Mouse (Mus musculus): ENCODE data around the gene Rnf144b.

The Rnf144b gene

DNA sequence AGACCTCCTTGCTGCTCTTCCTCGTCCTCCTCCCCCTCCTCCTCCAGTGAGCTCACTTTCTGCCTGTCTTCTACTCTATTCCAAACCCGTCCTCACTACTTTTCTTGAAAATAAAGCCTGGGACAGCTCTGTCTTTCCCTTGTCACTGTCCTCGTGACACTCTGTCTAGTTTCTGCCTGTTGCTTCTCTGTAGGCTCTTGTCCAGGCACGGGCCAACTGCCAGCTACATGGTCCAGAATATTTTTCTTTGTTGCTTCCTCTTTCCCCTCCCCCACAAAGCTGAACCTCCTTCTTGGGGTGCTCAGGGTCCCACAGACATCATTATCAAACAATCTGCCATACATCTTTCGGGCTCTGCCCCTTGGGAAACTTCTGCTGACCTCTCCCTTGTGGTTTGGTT, 92.4 kb downstream of the Rnf144b start:
- no peak for ATAC-seq (ENCODE audit: insufficient number of reproducible peaks, low FRiP score, low TSS enrichment)

DNA sequence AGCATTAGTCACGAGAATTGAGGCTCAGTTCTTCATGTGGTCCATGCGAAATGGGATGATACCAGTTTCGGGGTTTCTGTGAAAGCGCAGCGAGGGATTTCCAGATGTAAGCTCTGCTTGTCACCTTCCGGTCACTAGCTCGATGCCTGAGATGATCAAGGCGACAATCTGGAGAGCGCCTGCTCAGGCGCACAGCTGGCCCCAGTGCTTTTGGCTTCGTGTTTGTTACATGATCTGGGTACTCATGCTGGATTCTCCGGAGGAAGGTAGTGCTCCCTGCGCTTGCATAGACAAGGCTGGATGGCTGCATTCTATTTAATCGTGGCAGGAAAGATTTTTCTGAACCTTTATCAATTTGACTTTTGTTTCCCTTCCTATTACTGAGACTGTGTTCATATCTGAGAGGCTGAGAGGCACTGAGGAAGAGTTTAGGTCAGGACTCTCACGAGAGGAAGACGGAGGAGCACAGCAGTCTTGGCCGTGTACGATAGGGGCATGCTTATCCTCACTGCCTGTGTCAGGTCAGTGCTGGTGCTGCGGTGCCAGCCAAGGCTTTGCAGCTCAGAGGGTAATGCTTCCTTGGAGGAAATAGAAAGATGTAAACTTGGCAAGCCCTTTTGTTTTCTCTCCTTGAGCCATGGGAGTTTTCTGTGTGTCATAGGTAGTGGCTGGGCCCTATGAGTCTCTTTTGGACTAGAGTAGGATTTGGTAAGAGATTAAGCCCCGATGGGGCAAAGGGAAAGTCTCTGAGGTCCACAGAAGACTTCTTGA, 93.5 kb downstream of the Rnf144b start:
- ATAC-seq (ENCODE audit: insufficient number of reproducible peaks, low FRiP score, low TSS enrichment), result no peak

DNA sequence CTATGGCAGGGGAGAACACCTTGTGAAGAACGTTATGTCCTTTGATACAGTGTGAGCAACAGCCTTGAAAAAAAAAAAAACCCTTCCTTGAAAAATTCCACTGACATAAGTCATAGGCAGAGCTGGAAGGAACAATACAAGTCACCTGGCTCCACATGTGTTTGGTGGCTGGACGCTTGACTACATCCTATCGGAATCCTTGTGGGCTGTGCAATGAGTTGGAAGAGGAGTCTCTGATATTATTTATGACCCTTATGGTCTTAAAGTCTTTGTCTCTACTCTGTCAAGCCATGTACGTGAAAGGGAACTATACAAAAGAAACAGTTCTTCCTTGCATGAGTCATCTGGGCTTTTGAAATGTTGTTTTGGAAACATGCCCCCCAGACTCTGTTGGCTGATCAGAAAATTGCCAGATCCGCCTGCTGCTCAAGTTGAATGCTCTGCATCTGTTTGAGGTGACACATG, 94.7 kb downstream of the Rnf144b start:
- no peak for ATAC-seq (ENCODE audit: insufficient number of reproducible peaks, low FRiP score, low TSS enrichment)

DNA sequence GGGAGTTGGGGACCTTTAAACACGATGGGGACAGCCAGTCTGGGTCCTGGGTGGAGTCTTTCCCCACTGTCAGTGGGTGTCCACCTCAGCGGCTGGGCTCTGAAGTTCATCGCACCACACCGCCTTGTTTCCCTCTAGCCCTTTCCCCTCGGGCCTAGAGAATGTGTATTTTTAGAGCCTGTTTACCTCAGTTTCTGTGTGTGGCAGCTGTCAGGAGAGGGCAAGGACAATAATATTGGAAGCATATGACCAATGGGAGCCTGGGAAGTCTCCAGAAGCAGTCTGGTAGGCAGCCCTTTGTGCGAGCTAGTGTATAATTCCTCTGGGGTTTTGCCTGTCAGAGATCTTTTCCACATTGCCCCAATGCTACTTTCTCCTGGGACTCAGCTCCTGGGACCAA, 95.9 kb downstream of the Rnf144b start:
- no peak for ATAC-seq (ENCODE audit: insufficient number of reproducible peaks, low FRiP score, low TSS enrichment)

DNA sequence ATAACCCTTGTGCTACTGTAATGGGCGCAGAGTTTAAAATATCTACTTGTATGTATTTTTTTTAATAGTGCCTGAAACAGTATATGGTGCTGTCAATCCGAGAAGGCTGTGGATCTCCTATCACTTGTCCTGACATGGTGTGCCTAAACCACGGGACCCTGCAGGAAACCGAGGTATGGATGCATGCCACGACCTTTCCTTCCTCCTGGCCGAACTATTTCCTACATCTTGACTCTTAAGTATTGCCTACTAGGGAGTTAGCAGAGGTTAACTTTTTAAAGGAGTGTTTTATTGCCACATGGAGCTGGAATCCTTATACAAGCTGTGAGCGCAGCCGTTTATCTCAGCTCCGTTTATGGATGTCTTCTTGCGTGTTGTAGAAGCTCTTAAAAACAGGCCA, 98.0 kb downstream of the Rnf144b start:
- ATAC-seq (ENCODE audit: insufficient number of reproducible peaks, low FRiP score, low TSS enrichment), result no peak

DNA sequence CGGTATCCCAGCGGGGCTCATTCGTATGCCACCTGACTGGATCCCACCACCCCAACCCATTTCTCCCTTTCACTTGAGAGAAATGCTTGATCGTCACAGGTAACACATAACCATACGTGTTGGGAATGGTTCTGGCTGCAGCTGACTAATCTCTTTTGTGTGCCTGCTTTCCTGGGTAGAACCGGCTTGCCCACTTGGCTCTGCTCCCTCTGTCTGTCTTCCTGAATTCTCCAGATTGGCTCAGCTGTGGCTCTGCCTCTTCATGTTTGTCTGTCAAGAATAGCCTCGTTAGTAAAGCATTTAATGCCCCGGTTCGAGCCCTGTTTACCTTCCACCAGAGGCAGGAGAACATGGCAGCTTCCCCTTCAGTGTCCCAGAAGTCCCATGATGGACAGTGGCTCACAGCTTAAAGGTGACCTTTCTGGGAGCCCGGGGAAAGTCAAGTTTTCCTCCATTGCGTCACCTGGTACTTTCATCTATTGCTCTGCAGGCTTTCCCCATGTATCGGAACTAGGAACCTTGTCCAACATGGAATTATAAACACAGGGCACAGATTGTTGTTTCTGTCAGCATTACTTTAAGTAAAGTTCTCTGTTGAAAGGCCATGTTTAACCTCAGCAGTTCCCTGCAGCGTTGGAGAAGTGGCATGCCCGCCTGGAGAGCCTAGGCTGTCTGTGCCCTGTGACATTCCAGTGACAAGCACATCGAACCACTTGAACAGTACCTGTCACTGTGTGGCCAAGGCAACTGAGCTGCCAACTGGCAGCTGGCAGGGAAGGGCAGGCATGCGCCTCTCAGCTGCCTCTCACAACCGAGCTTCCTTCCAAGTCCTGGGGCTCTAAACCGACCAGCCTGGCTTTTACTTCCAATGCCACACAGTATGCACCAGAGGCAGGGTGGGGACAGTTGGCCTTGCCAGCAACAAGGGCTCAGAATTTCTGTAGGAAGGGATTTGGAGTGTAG, 101.4 kb downstream of the Rnf144b start:
- 0 out of 2 replicates have a peak, but pooled peaks have one; percentile 51 for ATAC-seq (ENCODE audit: insufficient number of reproducible peaks, low FRiP score, low TSS enrichment)

DNA sequence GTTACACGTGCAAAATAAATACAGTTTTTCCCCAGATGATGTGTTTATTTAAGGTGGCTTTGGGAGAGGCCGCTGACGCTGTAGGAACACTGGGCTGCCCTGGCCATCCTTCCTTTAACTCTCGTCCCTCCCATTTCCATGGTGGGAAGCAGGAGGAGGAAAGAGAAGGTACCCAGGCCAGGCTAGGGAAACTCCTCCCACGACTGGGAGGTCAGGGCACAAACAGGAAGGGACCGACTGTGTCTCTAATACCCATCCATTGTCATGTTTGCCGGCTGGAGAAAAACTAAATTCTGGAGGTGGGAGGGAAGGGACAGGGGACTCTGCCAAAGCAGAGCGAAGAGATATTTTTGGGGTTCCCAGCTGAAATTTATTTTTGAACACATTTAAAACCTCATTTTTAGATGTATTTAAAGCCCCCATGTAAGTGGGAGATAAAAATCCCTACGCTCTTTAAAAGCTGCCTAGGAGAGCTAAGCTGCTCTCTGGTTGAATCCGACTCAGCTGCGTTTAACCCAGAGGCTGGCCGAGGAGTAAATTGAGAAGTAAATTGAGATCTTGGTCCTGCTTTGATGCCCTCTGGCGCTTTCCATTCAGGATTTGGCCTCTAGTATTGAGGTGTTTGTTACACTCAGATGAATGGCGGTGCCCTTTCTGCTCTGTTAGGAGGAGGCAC, 102.3 kb downstream of the Rnf144b start:
- ATAC-seq (ENCODE audit: insufficient number of reproducible peaks, low FRiP score, low TSS enrichment), result no peak

DNA sequence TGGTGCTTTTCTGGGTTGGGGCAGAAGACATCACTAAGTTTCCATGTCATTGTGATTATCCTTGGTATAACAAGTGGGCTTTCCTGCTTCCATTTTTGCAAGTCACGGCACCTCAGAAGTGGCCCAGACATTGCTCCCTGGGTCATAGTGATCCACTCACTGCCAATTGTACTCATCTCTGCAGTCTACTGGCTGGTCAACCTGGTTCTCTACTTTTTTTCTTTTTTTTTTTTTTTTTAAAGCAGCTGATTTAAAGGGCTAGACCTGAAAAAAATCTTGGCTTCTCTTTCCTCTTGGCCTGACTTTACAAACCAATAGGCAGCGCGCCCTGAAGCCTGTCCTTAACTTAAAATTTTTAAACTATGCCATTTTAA, 102.9 kb downstream of the Rnf144b start:
- no peak for ATAC-seq (ENCODE audit: insufficient number of reproducible peaks, low FRiP score, low TSS enrichment)

DNA sequence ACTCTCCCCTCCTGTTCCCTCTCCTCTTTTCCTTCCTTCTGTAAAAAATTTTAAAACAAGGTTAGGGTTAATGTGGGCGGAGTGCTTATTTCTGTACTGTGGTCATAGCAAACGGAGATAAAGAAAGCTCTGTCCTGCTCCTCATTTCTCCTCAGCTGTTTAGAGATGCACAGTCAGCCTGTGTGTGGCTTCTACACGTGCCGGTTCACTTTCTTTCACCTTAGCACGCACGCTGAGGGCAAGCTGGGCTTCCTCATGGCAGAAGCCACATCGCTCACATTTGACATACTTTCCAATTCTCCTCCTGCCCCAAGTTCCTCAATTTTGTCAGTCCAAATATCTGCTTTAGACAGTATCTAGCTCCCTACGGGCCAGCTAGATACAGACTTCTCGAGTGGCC, 103.3 kb downstream of the Rnf144b start:
- ATAC-seq (ENCODE audit: insufficient number of reproducible peaks, low FRiP score, low TSS enrichment), result no peak

DNA sequence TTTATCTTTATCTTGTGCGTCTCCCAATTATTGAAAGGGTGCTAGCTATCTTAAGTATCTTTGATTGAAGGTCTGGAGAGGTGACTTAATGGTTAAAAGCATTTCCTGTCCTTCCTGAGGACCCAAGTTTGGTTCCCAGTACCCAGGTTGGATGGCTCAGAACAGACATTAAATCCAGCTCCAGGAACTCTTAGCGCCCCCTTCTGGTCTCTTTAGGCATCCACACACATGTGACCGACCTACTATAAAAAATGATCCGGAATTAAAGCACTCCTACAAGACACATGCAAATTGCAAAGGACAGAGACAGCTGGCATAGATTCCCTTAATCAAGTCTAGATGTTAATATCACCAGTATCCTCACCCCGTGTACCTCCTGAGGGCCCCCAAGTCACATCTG, 104.1 kb downstream of the Rnf144b start:
- no peak for ATAC-seq (ENCODE audit: insufficient number of reproducible peaks, low FRiP score, low TSS enrichment)

DNA sequence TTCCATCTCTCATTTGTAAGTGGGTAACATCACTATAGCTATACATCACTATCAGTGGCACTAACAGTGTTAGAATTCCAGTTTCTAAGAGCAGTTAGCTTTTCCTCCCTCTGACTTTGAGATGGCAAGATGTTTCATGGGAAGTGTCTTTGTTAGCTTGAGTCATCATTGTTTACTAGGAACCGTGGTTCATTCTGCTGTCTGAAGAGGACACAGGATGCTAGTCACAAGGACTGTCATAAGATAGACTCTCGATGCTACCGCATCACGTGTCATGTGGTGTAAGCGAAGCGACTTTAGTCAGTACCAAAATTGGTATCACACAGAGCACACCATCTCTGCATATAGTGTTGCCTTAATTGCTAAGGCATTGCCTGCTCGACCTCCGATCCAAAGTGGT, 105.7 kb downstream of the Rnf144b start:
- no peak for ATAC-seq (ENCODE audit: insufficient number of reproducible peaks, low FRiP score, low TSS enrichment)

DNA sequence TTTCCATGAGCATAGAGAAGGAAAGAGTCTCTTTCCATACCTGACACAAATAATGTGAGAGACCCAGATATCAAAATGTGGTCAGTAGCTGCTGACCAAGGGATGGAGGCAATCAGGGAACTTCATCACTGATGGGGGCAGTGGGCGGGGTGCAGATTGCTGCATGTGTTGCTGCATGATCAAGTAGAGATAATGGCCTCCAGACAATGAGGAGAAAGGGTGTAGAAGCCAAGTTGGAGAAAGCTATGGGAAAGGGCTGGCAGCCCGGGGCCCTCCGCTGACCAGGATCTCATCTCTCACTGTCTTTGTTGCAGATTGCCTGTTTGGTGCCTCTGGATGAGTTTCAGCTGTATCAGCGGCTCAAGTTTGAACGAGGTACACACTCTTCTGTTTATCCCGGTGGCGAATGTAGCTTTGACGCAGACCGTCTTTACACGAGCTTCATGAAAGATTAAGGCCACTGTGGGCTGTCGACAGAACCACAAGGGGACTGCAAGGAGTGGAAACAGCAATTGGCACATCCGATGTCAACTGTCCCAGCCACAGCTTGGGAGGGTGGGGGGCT, 106.3 kb downstream of the Rnf144b start:
- no peak for ATAC-seq (ENCODE audit: insufficient number of reproducible peaks, low FRiP score, low TSS enrichment)

DNA sequence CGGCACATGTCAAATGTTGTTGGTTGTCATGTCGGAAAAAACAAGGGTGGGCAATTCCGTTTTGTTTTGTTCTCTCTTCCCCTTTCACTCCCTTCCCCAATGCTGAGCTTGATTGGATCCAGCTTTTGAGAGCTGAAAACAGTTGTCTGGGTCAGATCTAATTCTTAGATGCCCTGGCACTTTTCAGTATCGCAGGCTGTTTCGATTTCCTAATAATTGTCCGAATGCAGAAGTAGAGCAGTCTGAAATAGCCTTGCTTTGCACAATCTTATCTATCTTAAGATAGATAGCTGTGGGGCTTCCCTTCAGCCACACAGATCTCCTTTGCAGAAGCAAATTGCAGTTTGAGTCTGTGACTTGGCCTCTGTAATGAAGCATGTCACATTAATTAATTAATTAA, 109.7 kb downstream of the Rnf144b start:
- no peak for ATAC-seq (ENCODE audit: insufficient number of reproducible peaks, low FRiP score, low TSS enrichment)

DNA sequence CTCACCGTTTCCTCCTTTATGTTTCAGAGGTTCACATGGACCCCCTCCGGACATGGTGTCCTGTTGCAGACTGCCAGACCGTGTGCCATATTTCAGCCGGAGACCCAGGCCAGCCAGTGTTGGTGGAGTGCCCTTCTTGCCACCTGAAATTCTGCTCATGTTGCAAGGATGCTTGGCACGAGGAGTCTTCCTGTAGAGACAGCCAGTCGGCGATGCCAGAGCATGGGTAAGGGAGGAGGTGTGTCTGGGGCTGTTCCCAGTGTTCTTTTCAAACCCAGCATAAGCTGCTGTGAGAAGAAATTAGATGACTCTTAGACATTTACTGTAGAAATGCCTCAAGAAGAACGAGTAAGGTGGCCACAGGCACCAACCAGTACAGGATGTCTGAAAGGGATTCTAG, 114.9 kb downstream of the Rnf144b start:
- no peak for ATAC-seq (ENCODE audit: insufficient number of reproducible peaks, low FRiP score, low TSS enrichment)

DNA sequence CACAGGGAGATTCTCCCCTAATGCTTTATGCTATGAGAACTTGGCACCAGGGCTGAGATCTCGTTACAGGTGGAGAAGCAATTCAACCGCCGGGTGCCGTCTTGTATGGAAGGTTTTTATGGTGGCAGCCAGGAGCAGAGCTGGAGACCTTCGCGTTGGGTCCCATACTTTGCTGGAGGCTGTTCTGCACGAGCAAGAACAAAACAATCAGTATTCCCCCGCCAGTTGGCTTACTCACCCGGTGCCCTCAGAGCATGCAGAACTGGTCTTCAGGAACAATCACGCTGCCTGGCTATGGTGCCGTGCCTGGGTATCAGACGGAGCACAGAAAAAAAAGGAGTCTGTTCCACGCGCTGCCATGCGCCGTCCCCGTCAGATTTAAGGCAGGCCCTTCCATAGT, 115.7 kb downstream of the Rnf144b start:
- no peak for ATAC-seq (ENCODE audit: insufficient number of reproducible peaks, low FRiP score, low TSS enrichment)

DNA sequence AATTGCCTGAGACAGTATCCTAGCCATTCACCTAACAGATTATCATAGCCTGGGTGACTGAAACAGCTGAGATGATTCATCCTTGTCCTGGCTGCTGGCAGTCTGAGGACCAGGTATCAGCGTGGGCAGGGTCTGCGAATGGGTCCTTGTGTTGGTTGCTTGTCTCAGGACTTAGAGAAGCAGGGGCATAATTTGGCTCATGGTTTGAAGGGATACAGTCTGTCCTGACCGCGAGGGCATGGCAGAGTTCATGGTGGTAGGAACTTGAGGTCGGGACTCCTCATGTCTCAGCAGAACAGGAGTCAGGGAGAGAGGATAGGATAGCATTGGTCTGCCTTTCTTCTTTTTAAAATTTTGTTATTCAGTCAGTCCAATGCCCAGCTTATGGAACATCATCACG, 121.1 kb downstream of the Rnf144b start:
- no peak for ATAC-seq (ENCODE audit: insufficient number of reproducible peaks, low FRiP score, low TSS enrichment)

DNA sequence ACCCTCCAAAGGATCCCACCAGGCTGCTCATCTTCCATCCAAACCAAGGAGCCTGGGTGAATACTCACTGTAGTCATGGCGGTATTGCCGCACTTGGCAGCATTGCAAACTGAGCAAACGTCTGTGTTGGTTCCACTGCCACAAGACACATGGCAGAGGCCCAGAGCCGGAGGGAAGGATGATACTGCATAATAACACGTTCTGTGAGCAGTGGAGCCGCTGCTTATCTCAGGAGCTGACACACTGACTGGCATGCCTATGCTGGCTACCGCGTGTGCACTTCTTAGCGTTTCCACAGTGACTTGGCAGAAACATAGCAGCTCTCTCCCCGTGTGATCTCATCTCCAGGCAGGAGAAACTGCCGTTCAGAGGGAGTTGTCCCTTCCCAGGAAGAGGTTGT, 122.3 kb downstream of the Rnf144b start:
- no peak for ATAC-seq (ENCODE audit: insufficient number of reproducible peaks, low FRiP score, low TSS enrichment)

DNA sequence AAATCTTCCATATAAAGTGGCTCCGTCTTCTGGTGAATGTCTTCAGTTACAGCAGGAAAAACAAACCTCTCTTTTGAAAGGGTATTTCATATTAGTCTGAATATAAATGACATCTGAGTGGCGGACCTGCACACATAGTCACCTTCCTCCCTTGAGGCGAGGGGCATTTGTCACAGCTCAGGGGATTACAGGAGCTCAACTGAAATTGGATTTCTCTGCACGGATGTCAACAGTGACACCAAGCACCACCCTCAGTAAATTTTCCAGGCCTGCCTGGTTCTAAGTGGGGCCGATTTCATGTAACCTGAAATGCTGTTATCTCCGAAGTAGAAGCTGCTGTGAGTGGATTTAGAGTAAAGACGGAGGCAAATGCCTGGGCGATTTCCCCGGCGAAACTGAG, 124.0 kb downstream of the Rnf144b start:
- no peak for ATAC-seq (ENCODE audit: insufficient number of reproducible peaks, low FRiP score, low TSS enrichment)

DNA sequence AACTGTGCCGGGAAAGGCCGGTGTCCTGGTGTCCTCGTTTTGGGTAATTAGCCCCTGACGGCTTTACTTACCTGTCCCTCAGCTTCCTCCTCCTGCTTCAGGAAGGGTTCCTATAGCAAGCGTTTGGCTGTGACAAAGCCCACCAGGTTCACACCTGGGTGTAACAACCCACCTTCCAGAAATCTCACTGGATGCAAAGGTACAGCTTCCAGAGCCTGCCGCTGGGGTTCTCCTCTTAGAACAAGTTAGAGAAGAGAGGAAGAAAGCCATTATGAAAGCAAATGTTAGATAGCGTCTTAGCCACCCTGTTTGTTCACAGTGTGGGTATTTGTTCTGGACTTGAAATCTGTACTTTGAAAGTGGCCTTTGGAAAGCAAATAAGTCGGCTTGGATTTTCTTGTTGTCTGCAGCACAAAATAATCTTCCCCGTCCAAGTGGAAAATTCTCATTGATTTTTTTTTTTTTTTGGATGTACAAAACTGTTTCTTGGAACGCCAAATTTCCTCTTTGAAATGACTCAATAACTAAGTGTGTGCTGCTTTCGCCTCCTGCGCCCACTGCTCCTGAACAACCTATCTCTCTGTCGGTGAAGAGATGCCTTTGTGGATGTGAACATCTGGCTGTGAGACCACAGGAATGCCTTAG, 124.8 kb downstream of the Rnf144b start:
- no peak for ATAC-seq (ENCODE audit: insufficient number of reproducible peaks, low FRiP score, low TSS enrichment)

Measured in cerebellum, adult (tissue).